Mouse (Mus musculus): ENCODE data around the gene Stfa1. TPM values are rescaled to one million over a fixed set of nuclear protein-coding genes. Genes with fewer than 3 reads are reported as not detected.

Gene Stfa1
- polyA plus RNA-seq (2012; rRNA removed) = not detected in 2 replicates

DNA sequence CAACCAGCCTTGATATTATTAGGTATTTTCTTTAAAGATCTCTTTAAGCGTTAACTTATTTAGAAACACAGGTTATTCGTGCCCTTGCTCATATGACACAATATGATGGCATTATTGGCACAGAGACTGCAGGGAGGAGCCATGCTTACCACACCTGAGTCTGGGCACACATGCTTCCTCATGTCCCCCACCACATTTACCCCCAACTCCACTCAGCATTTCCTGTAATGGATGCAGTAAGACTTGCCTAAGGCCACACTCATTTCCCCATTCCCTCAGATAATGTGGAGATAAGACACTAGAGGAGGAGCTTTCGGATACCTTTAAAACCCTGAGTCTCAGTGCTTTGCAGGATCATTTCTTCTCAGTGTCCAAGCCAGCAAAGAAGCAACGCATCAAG, at the start of gene Stfa1:
Stfa1 (plus strand) TSS at position 156 of the 400 bp plus-strand sequence.

DNA sequence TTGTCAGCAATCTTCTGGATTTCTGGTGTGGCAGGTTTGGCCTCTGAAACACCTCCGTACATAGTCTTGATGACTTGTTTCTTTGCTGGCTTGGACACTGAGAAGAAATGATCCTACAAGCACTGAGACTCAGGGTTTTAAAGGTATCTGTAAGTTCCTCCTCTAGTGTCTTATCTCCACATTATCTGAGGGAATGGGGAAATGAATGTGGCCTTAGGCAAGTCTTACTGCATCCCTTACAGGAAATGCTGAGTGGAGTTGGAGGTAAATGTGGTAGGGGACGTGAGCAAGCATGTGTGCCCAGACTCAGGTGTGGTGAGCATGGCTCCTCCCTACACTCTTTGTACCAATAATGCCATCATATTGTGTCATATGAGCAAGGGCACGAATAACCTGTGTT, 57.5 kb downstream of the Stfa1 start, which contains the start of gene BC117090:
BC117090 (minus strand) TSS at position 101 of the 400 bp plus-strand sequence.

Other genes with a start within 250 kb of the Stfa1 start
- 0.13 and 0.45 TPM in 2 replicates for gene Wdr5b, start 235.8 kb upstream of the Stfa1 start, polyA plus RNA-seq (2012; rRNA removed)
- 9.8 and 14.6 TPM in 2 replicates for gene Fam162a, start 205.4 kb upstream of the Stfa1 start, polyA plus RNA-seq (2012; rRNA removed)
- 0.70 and 1.1 TPM in 2 replicates for gene Ccdc58, start 205.3 kb upstream of the Stfa1 start, polyA plus RNA-seq (2012; rRNA removed)
- 0.22 and 0.31 TPM in 2 replicates for gene Csta1, start 145.7 kb upstream of the Stfa1 start, polyA plus RNA-seq (2012; rRNA removed)
- gene Stfa2l1, start 120.1 kb upstream of the Stfa1 start, polyA plus RNA-seq (2012; rRNA removed) = not detected in 2 replicates
- not detected in 2 replicates for gene Gm5483, start 92.7 kb upstream of the Stfa1 start, polyA plus RNA-seq (2012; rRNA removed)
- gene Gm5416, start 66.5 kb upstream of the Stfa1 start, polyA plus RNA-seq (2012; rRNA removed) = not detected in 2 replicates
- not detected in 2 replicates for gene 2010005H15Rik, start 55.5 kb upstream of the Stfa1 start, polyA plus RNA-seq (2012; rRNA removed)
- not detected in 2 replicates for gene BC117090, start 57.4 kb downstream of the Stfa1 start, polyA plus RNA-seq (2012; rRNA removed)
- not detected in 2 replicates for gene BC100530, start 90.8 kb downstream of the Stfa1 start, polyA plus RNA-seq (2012; rRNA removed)
- gene Stfa2, start 131.5 kb downstream of the Stfa1 start, polyA plus RNA-seq (2012; rRNA removed) = not detected in 2 replicates
- not detected in 2 replicates for gene Stfa3, start 178.4 kb downstream of the Stfa1 start, polyA plus RNA-seq (2012; rRNA removed)

Measured in stomach, adult 2 months (tissue).